Mouse (Mus musculus): Measurements from ENCODE around the gene Tob1. TPM values are rescaled to one million over a fixed set of nuclear protein-coding genes. Genes with fewer than 3 reads are reported as not detected.

The Tob1 gene
- polyA plus RNA-seq, 2 experiments = 28.4 to 34.8 TPM

- TF ChIP-seq POLR2A (IDR thresholded peaks at IDR 0.05; ENCODE audit: borderline replicate concordance, extremely low read depth, insufficient read depth, insufficient read length) = no peak
- 83% methylated on average over 10 of the region's 10 CpGs for WGBS
- Histone ChIP-seq H3K36me3 (ENCODE audit: control insufficient read depth, insufficient read depth, low read length) (no peaks in the 10 kb centered on the region), H3K27ac (replicated peaks; ENCODE audit: low read depth, low read length) (no peak overlapping the region), H3K4me3 (replicated peaks; ENCODE audit: low read length) (no peak overlapping the region), H3K4me1 (ENCODE audit: control insufficient read depth, insufficient read depth, low read length) (peaks cover 5% of the 10 kb centered on the region; the same call in 1 of the 2 replicates), H3K4me2 (replicated peaks; ENCODE audit: low read depth, low read length, severe bottlenecking) (no peak overlapping the region), H3K9ac (ENCODE audit: low read depth, low read length, severe bottlenecking) (no peak overlapping the region), H3K27me3 (ENCODE audit: control insufficient read depth, insufficient read depth, low read length) (no peaks in the 10 kb centered on the region), H3K9me3 (ENCODE audit: control insufficient read depth, low read length) (no peaks in the 10 kb centered on the region)
- DNase-seq (ENCODE audit: low spot score) = no peak
- ATAC-seq (ENCODE audit: low FRiP score, low read depth) = no peak
Observed at GRCm38 (mm10) chr11:94206398-94207114, 4.7 kb upstream of the Tob1 start.

GRCm38 (mm10) chr11:94208811-94209675, 2.2 kb upstream of the Tob1 start:
- H3K4me1 ChIP-seq (ENCODE audit: control insufficient read depth, insufficient read depth, low read length) = peaks cover 15% of the 10 kb centered on the region
- H3K27me3 ChIP-seq (ENCODE audit: control insufficient read depth, insufficient read depth, low read length) = no peaks in the 10 kb centered on the region
- H3K27ac ChIP-seq (replicated peaks; ENCODE audit: low read depth, low read length) = no peak overlapping the region
- H3K4me2 ChIP-seq (replicated peaks; ENCODE audit: low read depth, low read length, severe bottlenecking) = peak overlapping the region; percentile 97
- TF ChIP-seq POLR2A (IDR thresholded peaks at IDR 0.05; ENCODE audit: borderline replicate concordance, extremely low read depth, insufficient read depth, insufficient read length) = no peak
- WGBS = 36% methylated on average over 8 of the region's 8 CpGs
- H3K9ac ChIP-seq (ENCODE audit: low read depth, low read length, severe bottlenecking) = no peak overlapping the region
- peaks cover 6% of the 10 kb centered on the region for H3K36me3 ChIP-seq (ENCODE audit: control insufficient read depth, insufficient read depth, low read length)
- no peaks in the 10 kb centered on the region for H3K9me3 ChIP-seq (ENCODE audit: control insufficient read depth, low read length)
- DNase-seq (ENCODE audit: low spot score) = no peak
- ATAC-seq (ENCODE audit: low FRiP score, low read depth) = no peak
- H3K4me3 ChIP-seq (replicated peaks; ENCODE audit: low read length) = peak overlapping the region; percentile 97; the same call in 1 of the 2 replicates

DNA sequence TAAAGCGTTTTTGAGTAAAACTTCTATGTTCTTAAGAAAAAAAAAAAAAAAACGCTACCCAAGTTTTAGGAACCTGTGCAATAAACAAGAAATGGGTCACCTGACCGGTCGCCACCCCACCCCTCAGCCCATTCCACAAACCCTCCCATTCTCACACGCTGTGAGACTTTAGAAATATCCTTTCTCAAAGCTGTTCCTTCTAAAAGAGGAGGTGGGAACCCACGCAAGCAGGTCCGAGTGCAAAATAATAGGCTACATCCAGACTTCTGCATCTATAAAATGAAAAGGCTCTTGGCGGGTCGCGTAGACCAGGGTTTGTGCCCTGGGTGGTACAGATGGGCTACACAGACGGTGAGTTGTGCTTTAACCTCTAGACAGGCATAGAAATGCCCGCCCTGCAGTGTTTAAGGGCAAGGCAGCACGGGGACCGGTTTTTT, 1.5 kb upstream of the Tob1 start:
- Histone ChIP-seq H3K4me3 (replicated peaks; ENCODE audit: low read length) (peak overlapping the region; percentile 97), H3K9me3 (ENCODE audit: control insufficient read depth, low read length) (no peaks in the 10 kb centered on the region), H3K9ac (ENCODE audit: low read depth, low read length, severe bottlenecking) (peak overlapping the region; percentile 53), H3K4me2 (replicated peaks; ENCODE audit: low read depth, low read length, severe bottlenecking) (peak overlapping the region; percentile 97), H3K4me1 (ENCODE audit: control insufficient read depth, insufficient read depth, low read length) (peaks cover 20% of the 10 kb centered on the region), H3K36me3 (ENCODE audit: control insufficient read depth, insufficient read depth, low read length) (peaks cover 12% of the 10 kb centered on the region), H3K27ac (replicated peaks; ENCODE audit: low read depth, low read length) (peak overlapping the region; percentile 93), H3K27me3 (ENCODE audit: control insufficient read depth, insufficient read depth, low read length) (no peaks in the 10 kb centered on the region)
- DNase-seq (ENCODE audit: low spot score) (peak; percentile 37), ATAC-seq (ENCODE audit: low FRiP score, low read depth) (no peak)
- 2% methylated on average over 14 of the region's 14 CpGs for WGBS
- TF ChIP-seq POLR2A (IDR thresholded peaks at IDR 0.05; ENCODE audit: borderline replicate concordance, extremely low read depth, insufficient read depth, insufficient read length) = no peak

GRCm38 (mm10) chr11:94210191-94211086, 815 bp upstream of the Tob1 start:
- no peak for TF ChIP-seq POLR2A (IDR thresholded peaks at IDR 0.05; ENCODE audit: borderline replicate concordance, extremely low read depth, insufficient read depth, insufficient read length)
- no peaks in the 10 kb centered on the region for H3K27me3 ChIP-seq (ENCODE audit: control insufficient read depth, insufficient read depth, low read length)
- under 1% methylated on average over 47 of the region's 56 CpGs for WGBS
- H3K36me3 ChIP-seq (ENCODE audit: control insufficient read depth, insufficient read depth, low read length) = peaks cover 12% of the 10 kb centered on the region
- H3K4me2 ChIP-seq (replicated peaks; ENCODE audit: low read depth, low read length, severe bottlenecking) = peak overlapping the region; percentile 97
- DNase-seq (ENCODE audit: low spot score) (peak; percentile 96), ATAC-seq (ENCODE audit: low FRiP score, low read depth) (peak; percentile 79)
- peak overlapping the region; percentile 63 for H3K9ac ChIP-seq (ENCODE audit: low read depth, low read length, severe bottlenecking)
- H3K4me1 ChIP-seq (ENCODE audit: control insufficient read depth, insufficient read depth, low read length) = peaks cover 20% of the 10 kb centered on the region
- no peaks in the 10 kb centered on the region for H3K9me3 ChIP-seq (ENCODE audit: control insufficient read depth, low read length)
- peak overlapping the region; percentile 97 for H3K4me3 ChIP-seq (replicated peaks; ENCODE audit: low read length)
- H3K27ac ChIP-seq (replicated peaks; ENCODE audit: low read depth, low read length) = peak overlapping the region; percentile 93

All from limb, embryonic 14.5 days (tissue).